Mouse (Mus musculus): Measurements from ENCODE around the gene Mxd3.

The Mxd3 gene

DNA sequence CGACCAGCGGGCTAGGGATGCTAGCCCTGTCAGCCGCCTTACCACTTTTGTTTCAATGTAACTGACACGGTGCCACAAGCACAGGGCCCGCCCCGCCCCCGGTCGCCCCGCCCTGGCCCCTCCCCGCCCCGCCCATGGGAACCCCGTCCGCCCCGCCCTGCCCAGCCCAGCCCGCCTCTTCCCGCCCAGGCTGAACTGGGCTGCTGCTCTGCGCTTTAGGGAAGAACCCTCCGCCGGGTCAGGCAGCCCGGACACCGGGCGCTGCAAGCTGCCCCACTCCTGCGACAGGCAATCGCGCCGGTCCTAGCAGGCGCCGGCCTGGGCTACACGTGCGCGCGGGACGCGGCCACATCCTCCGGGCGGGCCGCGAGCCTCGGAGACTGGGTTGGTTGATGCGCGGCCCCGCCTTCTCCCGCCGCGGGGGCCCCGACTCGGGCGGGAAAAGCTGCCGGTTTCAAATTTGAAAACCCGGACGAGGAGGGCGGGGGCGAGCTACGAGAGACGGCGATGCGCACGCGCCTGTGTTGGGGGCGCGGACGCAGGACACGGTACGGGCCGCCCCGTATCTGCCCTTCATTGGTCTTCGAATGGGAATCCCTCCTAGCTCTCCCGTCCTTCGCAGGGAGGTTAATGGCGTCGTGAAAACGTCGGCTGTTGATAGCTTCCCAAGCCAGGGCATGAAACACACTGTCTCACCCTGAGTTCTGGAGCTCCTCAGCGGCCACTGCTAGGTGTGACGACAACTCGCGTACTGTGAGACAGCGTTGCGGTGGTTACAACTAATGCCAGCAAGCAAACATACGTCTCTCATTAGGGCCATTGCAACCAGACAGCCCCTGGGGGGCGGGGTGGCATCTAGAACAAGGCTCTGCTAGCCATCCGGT, at the start of gene Mxd3:
Gene Mxd3 (minus strand): TSS at position 141 of the 884 bp plus-strand sequence.
- DNase-seq, result peak; percentile 81

DNA sequence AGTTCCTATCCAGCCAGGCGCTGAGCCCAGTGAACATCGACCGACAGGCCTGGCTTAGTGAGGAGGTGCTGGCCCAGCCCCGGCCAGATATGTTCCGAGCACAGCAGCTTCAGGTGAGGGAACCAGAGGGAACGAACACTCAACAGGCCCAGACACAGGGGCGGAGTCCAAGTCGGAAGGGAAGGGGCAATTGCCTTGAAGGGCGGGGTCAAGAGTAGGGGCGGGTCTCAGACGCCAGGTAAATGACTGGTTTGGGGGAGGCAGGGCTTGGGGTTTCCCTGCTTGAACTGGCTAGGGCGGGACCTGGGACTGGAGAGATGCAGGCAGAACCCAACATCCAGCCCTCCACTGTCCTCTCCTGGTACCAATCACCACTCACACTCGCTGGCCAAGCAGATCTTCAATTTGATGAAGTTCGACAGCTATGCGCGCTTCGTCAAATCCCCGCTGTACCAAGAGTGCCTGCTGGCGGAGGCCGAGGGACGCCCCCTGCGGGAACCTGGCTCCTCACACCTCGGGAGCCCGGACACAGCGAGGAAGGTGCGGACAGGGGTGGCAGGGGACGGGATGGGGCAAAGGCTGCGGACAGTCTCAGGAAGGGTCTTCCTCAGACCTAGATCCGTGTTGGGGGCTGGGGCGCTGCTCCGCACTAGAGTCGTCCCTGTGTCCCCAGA, 49.4 kb upstream of the Mxd3 start:
- no peak for DNase-seq

GRCm38 (mm10) chr13:55375877-55376276, 46.3 kb upstream of the Mxd3 start:
- no peak for DNase-seq

DNA sequence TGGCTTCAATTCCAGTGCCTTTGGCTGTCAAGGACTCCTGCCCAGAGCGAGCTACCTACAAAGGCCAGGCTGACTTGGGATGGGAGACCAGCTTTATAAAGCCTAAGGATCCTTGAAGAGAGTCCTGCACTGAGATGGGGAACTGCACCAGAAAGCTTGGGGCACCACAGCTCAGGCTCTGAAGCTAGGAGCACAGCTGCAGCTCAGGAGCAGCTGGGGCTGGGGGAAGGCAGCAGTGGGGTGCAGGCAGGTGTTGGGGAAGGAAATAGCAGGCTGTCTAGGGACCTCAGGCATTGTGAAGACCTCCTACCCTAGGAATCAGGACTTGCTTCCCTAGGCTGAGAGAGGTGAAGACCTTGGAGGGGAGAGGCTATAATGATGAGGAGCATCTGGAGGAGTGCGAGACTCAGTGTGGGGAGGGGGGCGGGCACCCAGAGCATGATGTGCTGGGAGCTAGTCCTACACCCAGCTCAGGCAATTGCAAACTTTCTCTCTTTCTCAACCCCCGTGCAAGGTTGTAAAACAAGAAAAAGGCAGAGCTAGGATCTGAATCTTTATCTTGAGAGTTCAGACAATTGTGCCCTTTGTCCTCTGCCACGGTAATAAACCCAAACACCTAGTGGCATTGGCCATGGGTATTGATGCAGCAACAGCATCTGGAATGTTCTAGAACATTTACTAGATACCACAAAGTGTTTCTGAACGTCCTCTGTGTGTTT, 44.7 kb upstream of the Mxd3 start:
- no peak for DNase-seq

- no peak for DNase-seq
Measured at GRCm38 (mm10) chr13:55371740-55372139, 42.1 kb upstream of the Mxd3 start.

DNA sequence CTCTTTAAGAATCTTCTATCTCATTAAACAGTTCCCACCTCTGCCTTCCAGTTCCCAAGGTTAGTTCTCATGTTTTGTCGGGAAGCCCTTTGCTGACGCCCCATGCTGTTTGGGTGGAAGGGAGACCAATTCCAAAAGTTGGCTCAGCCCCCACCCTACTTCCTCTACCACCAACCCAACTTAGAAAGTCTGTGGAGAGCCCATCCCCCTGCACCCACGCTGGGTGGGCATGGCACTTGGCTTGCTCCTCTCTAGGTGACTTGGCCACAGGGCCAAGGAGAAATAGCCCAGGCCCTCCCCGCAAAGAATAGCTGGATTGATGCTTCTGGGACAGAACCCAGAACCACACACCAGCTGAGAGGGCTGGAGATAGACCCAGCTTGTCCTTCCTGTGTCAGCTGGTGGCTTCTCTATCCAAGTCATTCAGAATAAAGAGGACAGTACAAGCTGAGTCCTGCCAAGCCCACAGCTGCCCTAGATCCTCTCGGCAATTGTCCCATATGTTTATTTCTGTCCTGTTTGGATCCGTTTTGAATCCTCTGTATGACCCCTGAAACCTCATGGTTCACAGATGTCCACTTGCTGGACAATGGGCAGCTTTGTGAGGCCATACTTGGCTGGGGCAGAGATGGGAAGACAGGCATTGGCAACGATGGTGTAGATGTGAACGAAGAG, 41.5 kb upstream of the Mxd3 start:
- DNase-seq, result no peak

DNA sequence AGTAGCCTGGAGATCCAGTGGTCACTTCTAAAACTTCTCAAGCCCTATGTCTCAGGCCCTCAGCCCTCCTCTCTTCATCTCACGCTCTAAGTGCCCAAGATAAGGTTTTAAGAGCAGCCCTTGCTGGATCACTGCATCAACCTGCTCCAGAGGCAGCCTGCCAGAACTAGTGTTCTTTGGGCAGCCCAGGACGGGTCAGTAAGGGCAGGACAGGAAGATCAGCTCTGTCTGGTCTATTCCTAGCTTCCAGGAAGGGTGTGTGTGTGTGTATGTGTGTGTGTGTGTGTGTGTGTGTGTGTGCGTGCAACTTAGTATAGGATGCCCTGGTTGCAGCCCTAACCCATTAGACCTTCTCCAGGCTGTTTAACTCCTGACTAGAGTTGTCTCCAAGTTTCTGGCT, 40.6 kb upstream of the Mxd3 start:
- no peak for DNase-seq

GRCm38 (mm10) chr13:55369531-55370114, 40.0 kb upstream of the Mxd3 start, which contains the start of gene Rgs14:
Gene Rgs14 (plus strand): TSS chr13:55369732.
- DNase-seq, result peak; percentile 31

DNA sequence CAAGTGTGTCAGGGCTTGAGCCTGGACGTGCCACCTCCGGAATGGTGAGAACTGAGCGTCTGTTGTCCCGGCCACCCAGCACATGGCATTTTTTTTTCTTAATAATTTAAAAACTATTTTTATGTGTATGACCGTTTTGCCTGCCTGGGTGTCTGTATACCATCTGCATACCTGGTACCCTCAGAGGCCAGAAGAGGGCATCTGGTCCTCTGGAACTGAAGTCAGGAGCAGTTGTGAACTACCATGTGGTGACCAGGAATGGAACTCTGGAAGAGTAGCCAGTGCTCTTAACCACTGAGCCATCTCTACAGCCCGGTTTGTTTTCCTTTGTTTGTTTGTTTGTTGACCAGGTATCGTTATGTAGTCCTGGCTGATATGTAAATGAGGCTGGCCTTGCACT, 38.8 kb upstream of the Mxd3 start:
- DNase-seq, result no peak

DNA sequence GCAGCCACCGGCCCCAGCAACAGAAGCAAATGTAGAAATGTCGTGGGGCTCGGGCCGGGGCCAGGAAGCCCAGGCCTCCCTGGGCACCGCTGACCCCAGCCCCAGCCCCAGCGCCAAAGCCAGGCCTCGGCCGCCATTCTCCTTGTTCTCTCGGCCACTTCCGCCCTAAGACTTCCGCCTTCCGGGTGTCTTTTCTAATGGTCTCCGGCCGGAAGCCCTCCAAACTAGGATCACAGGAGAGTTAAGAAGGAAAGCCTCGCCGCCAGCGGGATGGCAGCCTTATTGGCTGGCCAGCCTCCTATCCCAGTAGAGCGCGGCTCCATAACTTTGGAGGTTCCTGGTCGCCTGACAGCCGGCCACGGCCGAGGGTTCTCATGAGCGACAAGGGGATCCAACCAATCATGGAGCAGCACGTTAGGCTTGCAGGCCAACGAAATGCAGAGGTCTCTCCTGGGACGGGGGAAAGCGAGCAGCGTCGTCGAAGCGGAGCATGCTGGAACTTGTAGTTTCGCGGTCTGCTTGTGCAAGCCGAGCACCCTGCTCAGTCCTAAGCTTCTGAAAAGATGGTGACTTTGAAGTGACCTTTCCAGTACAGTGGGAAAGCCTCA, 32.9 kb upstream of the Mxd3 start, which contains the start of gene Lman2:
Gene Lman2 (minus strand): TSS at position 331 of the 608 bp plus-strand sequence.
- peak; percentile 94 for DNase-seq

GRCm38 (mm10) chr13:55361974-55362452, 32.4 kb upstream of the Mxd3 start:
- no peak for DNase-seq

DNA sequence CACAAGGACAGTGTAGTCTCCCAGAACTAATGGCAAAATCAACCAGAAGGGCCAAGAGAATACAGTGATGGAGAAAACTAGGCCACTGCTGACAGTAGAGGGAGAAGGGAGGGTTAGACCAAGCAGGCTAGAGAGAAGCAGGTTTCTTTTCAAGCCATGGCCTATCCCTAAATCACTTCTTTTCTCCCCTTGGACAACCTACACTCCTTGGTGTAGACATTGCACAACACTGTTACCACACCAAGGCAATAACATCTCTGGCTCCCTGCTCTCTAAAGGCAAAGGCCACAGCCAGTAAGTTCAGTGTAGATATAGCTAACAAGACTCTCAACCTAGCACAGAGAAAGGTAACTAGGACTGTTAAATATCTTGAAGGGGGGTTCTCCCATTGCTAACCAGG, 31.5 kb upstream of the Mxd3 start:
- no peak for DNase-seq

DNA sequence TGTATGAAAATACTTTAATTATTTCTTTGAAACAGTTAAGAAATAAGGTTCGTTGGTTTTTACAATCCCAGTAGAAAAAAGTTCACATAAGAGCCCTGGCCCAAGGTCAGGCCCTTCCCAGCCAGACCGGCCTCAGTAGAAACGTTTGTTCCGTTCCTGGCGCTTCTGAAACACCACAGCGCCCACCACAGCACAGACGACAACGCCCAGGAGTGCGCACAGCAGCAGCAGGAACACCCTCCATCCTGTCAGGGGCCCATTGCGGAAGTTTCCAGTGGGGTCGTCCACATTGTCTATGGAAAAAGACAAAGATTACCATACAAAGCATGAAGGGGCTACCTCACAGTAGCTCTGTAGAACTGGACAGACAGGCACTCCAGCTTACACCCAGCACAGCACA, 17.1 kb upstream of the Mxd3 start:
- DNase-seq, result no peak

GRCm38 (mm10) chr13:55344286-55344685, 14.7 kb upstream of the Mxd3 start:
- DNase-seq, result no peak

GRCm38 (mm10) chr13:55342469-55342868, 12.8 kb upstream of the Mxd3 start:
- no peak for DNase-seq

- DNase-seq, result no peak
Measured at GRCm38 (mm10) chr13:55339259-55339658, 9.6 kb upstream of the Mxd3 start.

DNA sequence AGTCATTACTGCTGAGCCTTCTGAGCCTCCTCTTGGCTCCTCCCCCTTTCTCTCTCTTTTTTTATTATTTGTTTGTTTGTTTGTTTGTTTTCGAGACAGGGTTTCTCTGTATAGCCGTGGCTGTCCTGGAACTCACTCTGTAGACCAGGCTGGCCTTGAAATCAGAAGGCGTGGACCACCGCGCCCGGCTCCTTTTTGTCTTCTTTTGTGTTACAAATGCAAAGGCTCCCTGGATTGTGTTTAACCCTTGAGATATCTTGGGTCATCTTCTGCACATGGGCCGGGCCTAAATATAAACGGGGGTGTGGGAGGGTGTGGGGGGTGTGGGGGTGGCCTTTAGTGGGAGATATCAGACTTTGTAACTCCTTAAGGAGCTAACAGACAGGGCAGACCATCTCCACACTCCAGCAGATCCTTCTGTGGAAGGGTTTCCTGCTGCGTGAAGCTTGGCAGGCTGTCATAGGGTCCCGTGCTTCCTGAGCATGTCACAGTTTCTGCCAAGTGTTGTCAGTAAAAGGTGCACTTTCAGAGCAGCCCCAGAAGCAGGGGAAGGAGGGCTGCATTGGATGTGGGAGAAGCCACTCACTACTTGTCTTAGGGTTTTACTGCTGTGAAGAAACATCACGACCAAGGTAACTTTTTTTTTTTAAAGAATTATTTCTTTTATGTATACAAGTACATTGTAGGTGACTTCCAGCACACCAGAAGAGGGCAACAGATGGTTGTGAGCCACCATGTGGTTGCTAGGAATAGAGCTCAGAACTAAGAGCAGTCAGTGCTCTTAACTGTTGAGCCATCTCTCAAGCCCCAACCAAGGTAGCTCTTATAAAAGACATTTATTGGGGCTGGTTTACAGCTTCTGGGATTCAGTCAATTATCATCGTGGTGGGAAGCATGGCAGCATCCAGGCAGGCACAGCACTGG, 8.8 kb upstream of the Mxd3 start:
- DNase-seq, result no peak

DNA sequence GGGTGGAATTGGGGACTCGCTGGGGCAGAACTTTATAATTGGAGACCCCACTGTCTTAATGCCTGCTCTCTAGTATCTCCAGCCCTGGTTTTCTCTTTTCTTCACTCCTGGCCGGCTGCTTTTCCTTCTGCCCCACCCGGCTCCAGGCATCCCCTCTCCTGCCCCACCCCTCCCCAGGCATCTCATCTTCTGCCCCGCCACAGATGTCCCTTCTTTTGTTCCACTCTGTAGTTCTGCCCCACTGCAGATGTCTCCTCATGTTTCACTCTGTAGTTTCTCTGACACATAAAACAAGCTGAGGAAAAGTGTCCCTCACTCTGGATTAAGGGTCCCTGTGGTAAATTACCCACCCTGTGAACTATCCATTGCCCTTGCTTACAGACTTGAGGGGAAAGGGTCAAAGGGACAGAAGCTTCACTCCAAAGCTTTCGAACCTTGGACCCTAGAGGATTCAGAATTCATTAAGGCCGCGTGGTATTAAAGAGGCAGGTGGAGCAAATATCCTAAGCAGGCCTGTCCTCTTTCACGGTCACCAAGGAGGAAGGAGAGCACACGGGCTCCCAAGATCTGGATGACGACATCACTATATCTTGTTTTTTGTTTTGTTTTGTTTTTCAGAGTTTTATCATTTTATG, 7.8 kb upstream of the Mxd3 start:
- no peak for DNase-seq

DNA sequence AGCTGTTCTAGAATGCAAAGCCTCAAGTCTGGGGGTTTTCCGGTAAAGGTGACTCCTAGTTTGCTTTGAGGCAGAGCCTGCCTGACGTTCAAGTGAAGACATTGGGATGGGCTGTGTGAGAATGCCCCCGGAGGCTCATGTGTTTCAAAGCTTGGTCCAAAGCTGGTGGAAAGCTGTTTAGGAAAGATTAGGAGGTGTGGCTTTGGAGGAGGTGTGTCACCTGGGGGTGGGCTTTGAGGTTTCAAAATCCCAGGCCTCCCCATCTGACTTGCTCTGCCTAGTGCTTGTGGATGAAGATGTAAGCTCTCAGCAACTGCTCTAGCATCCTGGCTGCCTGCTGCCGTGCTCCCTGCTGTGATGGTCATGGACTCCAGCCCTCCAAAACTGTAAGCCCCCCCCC, 6.1 kb upstream of the Mxd3 start:
- no peak for DNase-seq

DNA sequence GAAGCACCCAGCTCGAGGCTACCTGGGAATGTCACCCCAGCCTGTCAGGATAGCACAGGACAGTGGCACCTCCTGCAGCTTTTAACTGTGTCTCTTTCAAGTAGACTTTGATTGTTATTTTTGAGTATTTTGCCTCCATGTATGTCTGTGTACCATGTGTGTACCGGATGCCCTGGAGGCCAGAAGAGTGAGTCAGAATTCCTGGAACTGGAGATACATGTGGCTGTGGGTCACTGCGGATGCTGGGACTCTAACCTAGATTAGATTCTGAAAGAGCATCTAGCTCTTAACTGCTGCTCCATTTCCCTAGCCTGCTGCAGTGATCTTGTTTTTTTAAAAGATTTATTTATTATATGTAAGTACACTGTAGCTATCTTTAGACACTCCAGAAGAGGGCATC, 2.7 kb upstream of the Mxd3 start:
- no peak for DNase-seq

Data from right cerebral cortex, postnatal 14 days (tissue).